Mouse (Mus musculus) stomach, postnatal 0 days (tissue): ENCODE measurements at regions not wholly inside any gene's neighbourhood (a gene's known extent, or its start where the extent isn't known, plus 50 kb on each side); places are given as distances from the start of the nearest gene placed in this dataset.
A peak's percentile ranks its signal among the peaks of the same experiment; 100 is the strongest.

Experiments
- ATAC-seq: fragments of 200-750 bp; cut with Nextera tagmentation; 2 replicates; pipeline ENCODE4 v1.8.0; 2017; ENCODE audit not compliant: low FRiP score, low TSS enrichment
- DNase-seq: peaks from one replicate; pipeline ENCODE4 v3.0.0-alpha.2; 2016; ENCODE audit warnings: low spot score
- H3K27ac ChIP-seq: fragments of 300-500 bp; sonication (generic); replicated peaks from 2 replicates; pipeline ENCODE4 v1.5.1; 2014; ENCODE audit warnings: mild to moderate bottlenecking, control low read depth
- H3K27me3 ChIP-seq: fragments of 300-500 bp; sonication (generic); 2 replicates; pipeline ENCODE4 v1.6.1; 2014; ENCODE audit warnings: low read length; ENCODE audit not compliant: control insufficient read depth, insufficient read depth
- H3K36me3 ChIP-seq: fragments of 300-500 bp; sonication (generic); 2 replicates; pipeline ENCODE4 v1.6.1; 2014; ENCODE audit warnings: low read length, mixed read lengths; ENCODE audit not compliant: control insufficient read depth, insufficient read depth
- H3K4me1 ChIP-seq: fragments of 300-500 bp; sonication (generic); replicated peaks from 2 replicates; pipeline ENCODE4 v1.6.1; 2014; ENCODE audit warnings: antibody characterized with exemption; ENCODE audit not compliant: control insufficient read depth, insufficient read depth
- H3K4me2 ChIP-seq: fragments of 300-500 bp; sonication (generic); replicated peaks from 2 replicates; pipeline ENCODE4 v1.6.1; 2014; ENCODE audit warnings: low read depth, mild to moderate bottlenecking, control low read depth, moderate library complexity
- H3K4me3 ChIP-seq: fragments of 300-500 bp; sonication (generic); 2 replicates; pipeline ENCODE4 v1.5.1; 2014; ENCODE audit warnings: low read depth, low read length, control low read depth
- H3K9ac ChIP-seq: fragments of 300-500 bp; sonication (generic); 2 replicates; pipeline ENCODE4 v1.6.1; 2014; ENCODE audit warnings: mild to moderate bottlenecking, low read length, control low read depth, mixed read lengths
- H3K9me3 ChIP-seq: fragments of 300-500 bp; sonication (generic); 2 replicates; pipeline ENCODE4 v1.6.1; 2016; ENCODE audit warnings: low read length; ENCODE audit not compliant: control insufficient read depth
- CTCF ChIP-seq: IDR thresholded peaks from 2 replicates; pipeline ENCODE4 v1.5.1; 2016; ENCODE audit warnings: antibody characterized with exemption, low read depth, mild to moderate bottlenecking, moderate library complexity
- EP300 ChIP-seq: optimal IDR thresholded peaks from 2 replicates; pipeline ENCODE3; 2016; ENCODE audit warnings: antibody characterized with exemption
- WGBS: fragments of 180-500 bp; shearing (Covaris S2); extraction: QIAGEN DNeasy Blood & Tissue Kit; methylation state at CpG from one replicate; pipeline ENCODE4 v1.1.7; 2014; 5-methylcytosine and 5-hydroxymethylcytosine counted together

GRCm38 (mm10) chr10:37339658-37340057 lies 200.9 kb upstream of the Marcks start:
- H3K36me3 ChIP-seq: no peaks in the 10 kb centered on the region
- no peak overlapping the region for H3K4me3 ChIP-seq
- H3K4me2 ChIP-seq: no peak overlapping the region
- DNase-seq: no peak
- H3K9me3 ChIP-seq: no peaks in the 10 kb centered on the region
- no peaks in the 10 kb centered on the region for H3K27me3 ChIP-seq
- peaks cover 2% of the 10 kb centered on the region; the same call in 1 of the 2 replicates for H3K4me1 ChIP-seq
- no peak overlapping the region for H3K9ac ChIP-seq
- 71% methylated on average over 3 of the region's 3 CpGs for WGBS
- H3K27ac ChIP-seq: no peak overlapping the region
- TF ChIP-seq EP300 (no peak), CTCF (no peak)
- no peak for ATAC-seq

- Histone ChIP-seq H3K4me1 (peaks cover 2% of the 10 kb centered on the region; the same call in 1 of the 2 replicates), H3K27ac (peak overlapping the region; percentile 19; the same call in 1 of the 2 replicates), H3K27me3 (no peaks in the 10 kb centered on the region), H3K36me3 (no peaks in the 10 kb centered on the region), H3K4me3 (no peak overlapping the region), H3K9ac (no peak overlapping the region), H3K9me3 (no peaks in the 10 kb centered on the region), H3K4me2 (no peak overlapping the region)
- ATAC-seq: no peak
- 64% methylated on average over 4 of the region's 4 CpGs for WGBS
- DNase-seq: no peak
- TF ChIP-seq EP300 (no peak), CTCF (no peak)
These were observed 199.6 kb upstream of the Marcks start for GRCm38 (mm10) chr10:37338073-37338912.

GRCm38 (mm10) chr10:37337172-37337620 lies 198.5 kb upstream of the Marcks start:
- Histone ChIP-seq H3K27ac (peak overlapping the region; percentile 76), H3K36me3 (no peaks in the 10 kb centered on the region), H3K9me3 (no peaks in the 10 kb centered on the region), H3K4me1 (0 out of 2 replicates have a peak, but pooled peaks cover 2% of the 10 kb centered on the region), H3K4me3 (no peak overlapping the region), H3K27me3 (no peaks in the 10 kb centered on the region), H3K4me2 (no peak overlapping the region), H3K9ac (no peak overlapping the region)
- ATAC-seq (peak; percentile 93), DNase-seq (peak; percentile 54)
- WGBS: 13% methylated on average over 3 of the region's 3 CpGs
- TF ChIP-seq EP300: peak; percentile 89
- no peak for TF ChIP-seq CTCF

- Histone ChIP-seq H3K4me2 (no peak overlapping the region), H3K36me3 (no peaks in the 10 kb centered on the region), H3K4me1 (0 out of 2 replicates have a peak, but pooled peaks cover 2% of the 10 kb centered on the region), H3K9me3 (no peaks in the 10 kb centered on the region), H3K4me3 (no peak overlapping the region), H3K27ac (no peak overlapping the region), H3K9ac (no peak overlapping the region), H3K27me3 (no peaks in the 10 kb centered on the region)
- ATAC-seq: no peak
- no peak for TF ChIP-seq CTCF
- no peak for TF ChIP-seq EP300
- no peak for DNase-seq
- WGBS: 43% methylated on average over 3 of the region's 3 CpGs
These were observed 196.4 kb upstream of the Marcks start for GRCm38 (mm10) chr10:37335148-37335547.

- no peak overlapping the region for H3K9ac ChIP-seq
- no peaks in the 10 kb centered on the region for H3K36me3 ChIP-seq
- peak overlapping the region; percentile 72 for H3K27ac ChIP-seq
- no peaks in the 10 kb centered on the region for H3K9me3 ChIP-seq
- peak; percentile 30; the same call in 1 of the 2 replicates for ATAC-seq
- peak; percentile 35 for DNase-seq
- no peaks in the 10 kb centered on the region for H3K27me3 ChIP-seq
- H3K4me2 ChIP-seq: no peak overlapping the region
- TF ChIP-seq CTCF (no peak), EP300 (no peak)
- WGBS: 42% methylated on average over 3 of the region's 3 CpGs
- H3K4me1 ChIP-seq: no peaks in the 10 kb centered on the region
- H3K4me3 ChIP-seq: no peak overlapping the region
These were observed 187.4 kb upstream of the Marcks start for GRCm38 (mm10) chr10:37326168-37326534.
